Mouse (Mus musculus): Measurements from ENCODE around the gene Gm9.
"Not testable (repeated sequence)": the region's sequence is repeated elsewhere in the genome, so short reads cannot be mapped to it uniquely, and the experiment has no call there.

DNA sequence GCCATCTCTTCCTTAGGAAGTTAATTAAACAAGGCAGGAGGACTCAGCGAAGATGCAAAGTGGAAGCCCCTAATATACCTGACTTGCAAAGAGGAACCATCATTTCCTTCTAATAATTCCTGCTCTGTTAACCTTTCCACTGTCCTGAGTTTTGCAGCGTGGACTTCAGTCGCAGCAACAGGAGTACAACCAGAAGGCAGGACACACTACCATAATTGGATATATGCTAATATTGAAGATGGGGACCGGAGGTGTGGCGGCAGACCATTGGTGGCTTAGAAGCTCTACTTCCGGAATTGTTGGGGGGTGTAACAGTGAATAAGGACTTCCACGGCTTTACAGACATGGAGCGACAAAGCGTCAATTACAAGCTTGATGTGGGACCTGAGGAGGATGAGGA is 33.8 kb upstream of the Gm9 start, which contains the start of gene Rhox2a:
- TF ChIP-seq EP300, CTCF (IDR thresholded peaks at IDR 0.05; ENCODE audit: low read depth): not testable (repeated sequence)
